Mouse (Mus musculus) lung, adult 2 months (tissue): ENCODE data around the gene Spty2d1. TPM values are rescaled to one million over a fixed set of nuclear protein-coding genes. Genes with fewer than 3 reads are reported as not detected.
"Not testable (repeated sequence)": the region's sequence is repeated elsewhere in the genome, so short reads cannot be mapped to it uniquely, and the experiment has no call there.

Source experiments
- DNase-seq: peaks from one replicate; pipeline ENCODE4 v3.0.0; 2022
- H3K4me1 ChIP-seq: fragments of 200-500 bp; 2 replicates; pipeline ENCODE4 v1.6.1; 2011; ENCODE audit warnings: low read length; ENCODE audit not compliant: control insufficient read depth, insufficient read depth
- H3K4me3 ChIP-seq: fragments of 200-500 bp; replicated peaks from 2 replicates; pipeline ENCODE3; 2011; ENCODE audit warnings: low read depth, mild to moderate bottlenecking, control low read depth, low read length; ENCODE audit errors: extremely low read depth
- CTCF ChIP-seq: fragments of 200-500 bp; IDR thresholded peaks from 2 replicates; pipeline ENCODE4 v1.5.1; 2011; ENCODE audit warnings: mild to moderate bottlenecking, low read length, control low read depth; ENCODE audit not compliant: insufficient read depth
- POLR2A ChIP-seq: fragments of 200-500 bp; IDR thresholded peaks from 2 replicates; pipeline ENCODE4 v1.6.1; 2011; ENCODE audit warnings: low read depth, mild to moderate bottlenecking, control low read depth, low read length, borderline replicate concordance; ENCODE audit errors: extremely low read depth
- WGBS: fragments of 180-500 bp; shearing (Covaris S2); methylation state at CpG from one replicate; pipeline ENCODE4 v1.1.7; 2018; 5-methylcytosine and 5-hydroxymethylcytosine counted together
- polyA plus RNA-seq: library from polyadenylated mRNA; depleted of rRNA; stranded (reverse); fragments of >200 nt; gene quantifications from 2 replicates; pipeline ENCODE4 v1.2.3, GENCODE M21; 2012

Spty2d1 gene
- polyA plus RNA-seq, 1 experiment = 5.6 TPM

DNA sequence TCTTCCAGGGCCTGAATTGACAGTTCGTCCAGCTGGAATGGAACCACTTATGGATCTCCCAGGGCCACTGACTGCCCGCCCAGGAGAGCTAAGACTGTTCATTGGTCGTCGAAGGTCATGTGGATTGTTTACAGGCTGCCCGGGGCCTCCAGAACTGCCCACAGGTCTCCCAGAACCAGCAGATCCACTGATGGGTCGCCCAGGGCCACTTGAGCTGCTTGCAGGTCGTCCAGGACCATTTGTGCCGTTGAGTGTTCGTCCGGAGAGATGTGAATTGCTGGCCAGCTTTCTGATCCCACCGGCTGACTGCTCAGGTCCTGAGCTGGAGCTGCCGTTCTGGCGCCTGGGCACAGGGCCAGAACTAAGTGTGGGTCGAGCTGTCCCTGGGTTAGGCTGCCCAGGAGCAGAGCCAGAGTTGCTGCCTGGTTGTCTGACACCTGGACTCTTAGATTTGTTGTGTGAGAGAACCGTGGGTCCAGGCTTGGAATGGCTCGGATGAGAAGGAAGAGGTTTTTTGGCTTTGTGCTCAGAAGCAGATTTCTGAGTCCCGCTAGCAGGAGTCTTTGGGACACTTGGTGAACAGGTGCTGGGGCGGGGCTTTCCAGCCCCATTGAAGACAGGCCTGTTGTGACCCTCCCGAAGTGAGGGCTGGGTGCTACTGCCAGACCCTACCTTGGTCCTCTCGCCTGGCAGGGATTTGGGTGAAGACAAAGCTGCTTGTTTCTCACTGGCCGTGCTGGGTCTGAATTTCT lies 10.4 kb downstream of the Spty2d1 start:
- DNase-seq = no peak
- Histone ChIP-seq H3K4me1 (peaks cover 3% of the 10 kb centered on the region), H3K4me3 (no peak overlapping the region)
- TF ChIP-seq CTCF (no peak), POLR2A (no peak)
- 75% methylated on average over 21 of the region's 21 CpGs for WGBS

DNA sequence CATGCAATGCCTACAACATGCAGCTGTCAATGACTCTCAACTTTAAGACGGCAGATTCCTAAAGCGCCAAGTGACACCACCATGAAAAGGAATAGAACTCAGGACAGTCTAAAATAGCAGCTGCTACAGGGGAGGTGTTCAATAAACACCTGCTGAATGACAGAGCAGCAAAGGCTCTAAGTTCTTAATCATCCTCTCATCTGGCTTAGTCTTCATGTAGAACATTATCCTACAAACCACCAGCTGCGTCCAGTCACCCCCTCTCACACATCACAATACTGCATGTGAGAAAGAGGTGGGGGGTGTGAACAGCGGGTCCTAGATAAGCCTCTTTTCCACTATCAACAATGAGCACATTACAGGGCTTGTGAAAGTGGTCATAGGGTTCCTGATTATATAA lies 11.2 kb downstream of the Spty2d1 start:
- 89% methylated on average over 4 of the region's 4 CpGs for WGBS
- TF ChIP-seq POLR2A (no peak), CTCF (no peak)
- no peak for DNase-seq
- peaks cover 3% of the 10 kb centered on the region for H3K4me1 ChIP-seq
- H3K4me3 ChIP-seq = no peak overlapping the region

DNA sequence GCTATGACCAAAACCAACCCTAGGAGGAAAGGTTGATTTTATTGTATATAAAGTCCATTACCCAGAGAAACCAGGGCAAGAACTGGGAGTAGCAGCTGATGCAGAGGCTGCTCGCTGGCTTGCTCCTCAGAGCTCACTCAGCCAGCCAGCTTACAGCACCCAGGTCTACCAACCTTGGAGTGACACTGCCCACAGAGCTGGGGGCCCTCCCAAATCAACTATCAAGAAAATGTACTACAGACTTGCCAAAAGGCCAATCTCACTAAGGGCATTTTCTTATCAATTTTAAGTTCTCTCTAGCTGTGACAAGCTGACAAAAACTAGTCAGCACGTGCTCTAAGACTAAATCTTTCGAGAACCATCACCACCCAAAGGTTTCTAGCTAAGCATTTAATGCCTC lies 12.7 kb downstream of the Spty2d1 start:
- 91% methylated on average over 3 of the region's 3 CpGs for WGBS
- Histone ChIP-seq H3K4me1 (peaks cover 1% of the 10 kb centered on the region), H3K4me3 (no peak overlapping the region)
- no peak for TF ChIP-seq POLR2A
- TF ChIP-seq CTCF = no peak
- no peak for DNase-seq

DNA sequence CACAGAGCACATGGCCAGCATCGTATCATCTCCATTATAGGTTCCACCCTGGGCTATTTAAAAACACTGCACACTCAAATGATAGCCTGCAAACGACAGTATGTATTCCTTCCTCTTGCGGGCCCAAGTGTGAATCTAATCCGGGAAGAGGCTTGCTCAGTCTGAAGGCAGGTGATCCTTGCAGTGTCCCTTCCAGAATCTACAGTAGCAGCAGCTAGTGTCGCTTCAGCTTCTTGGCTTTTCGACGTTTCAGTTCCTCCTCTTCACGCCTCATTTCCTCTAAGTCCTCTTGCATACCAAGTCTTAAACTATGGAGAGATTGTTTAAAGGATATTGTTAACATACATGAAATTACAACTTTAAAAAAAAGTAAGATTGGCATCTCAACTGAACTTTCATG lies 15.1 kb downstream of the Spty2d1 start:
- TF ChIP-seq CTCF (no peak), POLR2A (no peak)
- Histone ChIP-seq H3K4me1 (no peaks in the 10 kb centered on the region; the same call in 1 of the 2 replicates), H3K4me3 (no peak overlapping the region)
- 65% methylated on average over 8 of the region's 8 CpGs for WGBS
- DNase-seq = no peak

DNA sequence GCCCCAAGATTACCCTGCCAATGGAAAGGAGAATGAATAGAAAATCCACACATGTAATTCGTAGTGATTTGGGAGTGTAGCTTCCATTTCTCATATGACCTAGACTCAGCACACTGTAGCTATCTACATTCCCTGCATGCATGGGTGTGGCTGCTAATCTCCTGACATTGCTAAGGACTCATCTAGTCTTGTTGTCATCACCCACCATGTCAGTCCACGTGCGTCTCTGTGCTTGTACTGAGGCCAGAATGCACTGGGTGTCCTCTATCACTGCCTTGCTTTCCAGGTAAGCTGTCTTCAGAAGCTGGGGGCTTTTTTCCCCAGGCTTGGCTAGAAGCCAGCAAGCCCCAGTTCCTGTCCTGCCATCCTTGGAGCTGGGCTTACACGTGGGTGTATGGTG lies 18.8 kb downstream of the Spty2d1 start:
- not testable (repeated sequence) for DNase-seq, H3K4me3 ChIP-seq, H3K4me1 ChIP-seq
- WGBS = 74% methylated on average over 4 of the region's 4 CpGs

DNA sequence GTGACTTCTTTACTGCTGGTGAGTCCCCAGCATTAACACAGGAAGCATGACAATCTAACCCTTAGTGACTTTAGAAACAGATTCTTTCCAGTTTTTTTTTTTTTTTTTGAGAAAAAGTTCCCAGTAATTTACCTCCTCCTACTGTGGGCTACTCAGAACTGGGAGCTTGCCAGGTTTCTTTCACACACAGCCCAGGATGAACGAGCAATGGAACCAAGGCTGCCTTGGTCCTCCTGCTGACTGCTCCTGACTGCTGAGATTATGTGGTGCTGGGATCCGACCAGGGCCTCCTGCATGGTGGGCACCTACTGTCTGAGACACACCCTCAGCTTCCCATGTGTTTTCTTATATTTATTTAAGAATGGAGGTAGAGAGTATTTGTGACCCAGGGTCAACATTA lies 21.1 kb downstream of the Spty2d1 start:
- DNase-seq = no peak
- no peak for TF ChIP-seq POLR2A
- no peak for TF ChIP-seq CTCF
- Histone ChIP-seq H3K4me3 (no peak overlapping the region), H3K4me1 (peaks cover 2% of the 10 kb centered on the region; the same call in 1 of the 2 replicates)
- WGBS = 19% methylated on average over 2 of the region's 2 CpGs

DNA sequence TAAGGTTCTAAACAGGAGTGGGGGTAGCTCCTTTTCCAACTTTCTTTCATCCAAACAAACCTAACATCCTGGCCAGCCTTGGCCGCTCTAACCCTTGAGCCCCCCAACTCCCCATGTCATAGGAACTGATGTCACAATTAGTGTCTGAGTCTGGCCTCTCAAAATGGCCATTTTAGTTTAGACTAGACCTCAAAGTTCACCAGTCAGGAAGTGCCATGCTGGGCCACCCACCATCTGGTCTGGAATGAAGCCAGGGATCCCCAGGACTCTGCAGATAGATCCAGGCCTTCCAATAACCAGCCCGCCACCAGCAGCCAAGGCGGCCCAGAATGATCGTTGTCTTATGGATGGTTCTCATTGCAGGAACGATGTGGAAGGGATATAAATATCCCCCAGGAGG lies 21.6 kb downstream of the Spty2d1 start:
- Histone ChIP-seq H3K4me1 (peaks cover 2% of the 10 kb centered on the region; the same call in 1 of the 2 replicates), H3K4me3 (no peak overlapping the region)
- TF ChIP-seq POLR2A (no peak), CTCF (no peak)
- DNase-seq = no peak
- 33% methylated on average over 5 of the region's 5 CpGs for WGBS

DNA sequence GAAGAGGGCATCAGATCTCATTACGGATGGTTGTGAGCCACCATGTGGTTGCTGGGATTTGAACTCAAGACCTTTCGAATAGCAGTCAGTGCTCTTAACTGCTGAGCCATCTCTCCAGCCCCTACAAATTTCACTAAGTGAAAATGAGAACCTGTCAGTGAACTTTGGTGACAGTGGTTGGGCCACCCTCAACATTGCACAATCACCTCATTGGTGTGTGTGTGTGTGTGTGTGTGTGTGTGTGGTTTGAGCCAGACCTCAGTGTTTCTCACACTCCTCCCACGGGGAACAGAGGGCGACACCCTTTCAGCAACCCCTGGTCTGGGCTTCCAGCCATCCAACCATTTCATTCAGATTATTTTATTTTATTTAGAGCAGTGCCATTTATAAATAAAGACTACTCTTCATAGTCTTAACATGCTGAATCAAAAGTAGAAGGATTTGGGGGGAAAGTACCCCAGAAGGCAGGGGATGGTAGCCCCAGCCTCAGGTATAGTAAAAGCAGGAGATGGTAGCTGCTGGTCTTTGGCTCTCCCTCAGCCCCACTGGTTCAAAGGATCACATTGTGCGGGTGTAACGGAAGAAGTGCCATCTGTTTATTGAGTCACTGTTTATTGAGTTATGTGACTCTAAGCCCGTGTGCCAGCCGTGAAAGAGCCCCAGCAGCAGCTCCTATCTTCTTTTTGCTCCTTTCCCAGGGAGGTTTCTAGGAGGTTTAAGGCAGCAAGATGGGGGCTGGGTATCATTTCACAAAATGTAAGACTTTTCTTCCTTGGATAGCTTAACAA lies 22.3 kb downstream of the Spty2d1 start:
- H3K4me1 ChIP-seq = peaks cover 2% of the 10 kb centered on the region; the same call in 1 of the 2 replicates
- TF ChIP-seq POLR2A (no peak), CTCF (no peak)
- DNase-seq = no peak
- WGBS = 31% methylated on average over 8 of the region's 8 CpGs
- H3K4me3 ChIP-seq = no peak overlapping the region

DNA sequence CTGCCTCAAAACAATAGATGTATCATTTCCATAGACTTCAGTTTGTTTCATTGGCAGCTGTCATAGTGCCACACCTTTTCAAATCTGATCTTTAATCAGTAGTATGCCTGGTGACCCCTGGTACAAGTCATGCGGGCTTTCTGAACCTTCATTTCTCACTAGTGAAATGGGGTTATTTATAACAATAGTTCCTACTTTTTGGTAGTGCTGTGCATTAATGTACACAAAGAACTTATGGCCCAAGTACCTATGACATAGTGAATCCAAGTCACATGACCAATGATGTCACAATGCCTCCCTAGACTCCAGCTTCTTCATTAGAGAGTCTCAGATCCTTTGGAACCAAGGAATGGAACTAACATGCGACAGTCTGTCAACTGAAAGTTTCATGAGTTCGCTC lies 24.9 kb downstream of the Spty2d1 start, which contains the start of gene Gm9999:
TSS of gene Gm9999 (plus strand) at position 301 of the 400 bp plus-strand sequence.
- no peak within 1 kb of the TSS for H3K4me3 ChIP-seq
- WGBS = 93% methylated on average over 3 of the region's 3 CpGs
- TF ChIP-seq CTCF = no peak
- TF ChIP-seq POLR2A = no peak
- no peak for DNase-seq
- H3K4me1 ChIP-seq = peaks cover 2% of the 10 kb centered on the region; the same call in 1 of the 2 replicates

DNA sequence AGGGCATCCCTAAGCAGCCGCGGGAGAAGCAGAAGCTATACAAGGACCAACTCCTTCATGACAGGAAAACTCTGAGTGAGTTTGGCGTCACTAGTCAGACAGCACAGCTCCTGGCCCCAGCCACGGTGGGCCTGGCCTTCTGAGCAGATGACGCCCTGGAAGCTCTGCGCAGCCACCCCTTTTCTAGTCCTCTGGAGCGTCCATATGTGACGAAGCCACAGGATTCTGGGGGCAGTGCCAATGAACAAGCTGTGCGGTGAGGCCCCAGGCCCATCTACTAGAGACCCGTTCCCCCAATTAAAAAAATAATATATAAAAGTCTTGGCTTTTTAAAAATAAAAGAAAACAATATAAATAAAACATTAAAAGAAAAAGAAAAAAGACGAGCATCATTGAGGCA lies 32.8 kb downstream of the Spty2d1 start:
- TF ChIP-seq POLR2A (no peak), CTCF (no peak)
- 88% methylated on average over 11 of the region's 11 CpGs for WGBS
- no peaks in the 10 kb centered on the region for H3K4me1 ChIP-seq

More for the DNA sequence above, 32.8 kb downstream of the Spty2d1 start:
- no peak overlapping the region for H3K4me3 ChIP-seq
- no peak for DNase-seq
